Mouse (Mus musculus): ENCODE data around the gene Dcbld2. TPM values are rescaled to one million over a fixed set of nuclear protein-coding genes. Genes with fewer than 3 reads are reported as not detected.

Dcbld2 gene
- polyA plus RNA-seq, 1 experiment from 2014 or later: 6.1 TPM

Other genes with a start within 250 kb of the Dcbld2 start
- 8.3 and 9.9 TPM in 2 replicates for gene St3gal6, start 115.8 kb downstream of the Dcbld2 start, polyA plus RNA-seq (2015; fragmentation: Nextera tagmentation; extraction: Ambion mirVana)
- not detected in 2 replicates for gene Gm813, start 208.5 kb downstream of the Dcbld2 start, polyA plus RNA-seq (2015; fragmentation: Nextera tagmentation; extraction: Ambion mirVana)
- gene E330017A01Rik, start 230.3 kb downstream of the Dcbld2 start, polyA plus RNA-seq (2015; fragmentation: Nextera tagmentation; extraction: Ambion mirVana): not detected in 2 replicates

Measured in midbrain, embryonic 13.5 days (tissue).